Mouse (Mus musculus) MEL (cell line): ENCODE results near the gene Peg12.

Experiments
- CTCF ChIP-seq, 3 experiments: IDR thresholded peaks in 2 of 3; conservative IDR thresholded peaks in 1 of 3; 2 replicates each; pipeline ENCODE4 v1.5.1; 2011 to 2012; ENCODE audit warnings: low read length in 3 of 3, low read depth in 2 of 3, mild to moderate bottlenecking in 2 of 3, improper control_type of control experiment in 1 of 3, inconsistent platforms in 1 of 3, mixed read lengths in 1 of 3, moderate library complexity in 1 of 3; ENCODE audit not compliant: control insufficient read depth in 1 of 3, insufficient read depth in 1 of 3, poor library complexity in 1 of 3, severe bottlenecking in 1 of 3
- E2F4 ChIP-seq: IDR thresholded peaks from 2 replicates; pipeline ENCODE4 v1.6.1; 2011; ENCODE audit warnings: low read depth, low read length, improper control_type of control experiment, borderline replicate concordance
- GATA1 ChIP-seq: IDR thresholded peaks from 2 replicates; pipeline ENCODE4 v1.6.1; 2011; ENCODE audit warnings: low read depth, low read length, improper control_type of control experiment
- MAX ChIP-seq: IDR thresholded peaks from 2 replicates; pipeline ENCODE4 v1.6.1; 2011; ENCODE audit warnings: low read length, improper control_type of control experiment
- MXI1 ChIP-seq: IDR thresholded peaks from 2 replicates; pipeline ENCODE4 v1.6.1; 2011; ENCODE audit warnings: mild to moderate bottlenecking, low read depth, low read length, improper control_type of control experiment
- MYC ChIP-seq: IDR thresholded peaks from 2 replicates; pipeline ENCODE4 v1.6.1; 2011; ENCODE audit warnings: low read depth, mild to moderate bottlenecking, low read length, improper control_type of control experiment, moderate library complexity
- NRF1 ChIP-seq: IDR thresholded peaks from 2 replicates; pipeline ENCODE4 v1.6.1; 2014; ENCODE audit warnings: low read depth, mild to moderate bottlenecking, inconsistent platforms, low read length, improper control_type of control experiment, moderate library complexity; ENCODE audit not compliant: poor library complexity, insufficient read depth, severe bottlenecking
- POLR2A ChIP-seq, 2 experiments: IDR thresholded peaks; 2 replicates each; pipeline ENCODE4 v1.6.1; 2011 to 2012; ENCODE audit warnings: low read length in 2 of 2, mild to moderate bottlenecking in 2 of 2, control low read depth in 1 of 2, improper control_type of control experiment in 1 of 2, low read depth in 1 of 2, moderate library complexity in 1 of 2; ENCODE audit not compliant: control insufficient read depth in 1 of 2, insufficient read depth in 1 of 2, poor library complexity in 1 of 2
- TCF12 ChIP-seq: IDR thresholded peaks from 2 replicates; pipeline ENCODE4 v1.6.1; 2014; ENCODE audit warnings: low read depth, mild to moderate bottlenecking, inconsistent platforms, low read length, improper control_type of control experiment, moderate library complexity

GRCm38 (mm10) chr7:62423210-62423609 is 41.1 kb downstream of the Peg12 start:
- TF ChIP-seq TCF12 (no peak), MYC (no peak), NRF1 (no peak), CTCF (IDR thresholded peaks at IDR 0.05 in 2 of 3, conservative IDR thresholded peaks at IDR 0.05 in 1 of 3; ENCODE audit: control insufficient read depth in 1 of 3, insufficient read depth in 1 of 3, low read depth in 2 of 3, low read length in 3 of 3, poor library complexity in 1 of 3, severe bottlenecking in 1 of 3) (no peak), E2F4 (no peak), MAX (no peak), POLR2A (IDR thresholded peaks at IDR 0.05; ENCODE audit: control insufficient read depth in 1 of 2, insufficient read depth in 1 of 2, low read depth in 1 of 2, low read length in 2 of 2, poor library complexity in 1 of 2) (no peak), MXI1 (no peak), GATA1 (no peak)
